In the genomic region with DNA sequence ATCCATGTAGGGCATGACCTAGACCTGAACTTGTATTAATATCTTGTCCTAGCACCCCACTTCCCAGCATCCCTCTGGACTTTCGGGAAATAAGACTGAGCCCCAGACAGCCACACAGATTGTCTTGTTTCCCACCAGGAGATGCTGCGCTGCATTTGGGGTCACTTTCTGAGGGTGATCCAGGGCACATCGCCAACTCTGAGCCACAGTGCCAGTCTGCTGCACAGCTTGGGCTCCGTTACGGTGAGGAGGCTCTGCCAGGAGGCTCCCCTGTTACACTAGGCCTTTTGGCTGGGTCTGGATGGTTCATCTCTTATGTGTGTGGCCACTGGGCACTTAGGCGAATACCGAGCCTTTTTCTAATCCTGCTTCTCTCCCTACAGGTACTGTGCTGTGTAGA, we compare ENCODE assay signal across 12 mouse cellular contexts.
"Had no signal": no experiment of that assay in that cellular context is flagged by ENCODE, and none has a peak within 500 bp of the region (broad histone marks: within the 10 kb centered on the region; RNA-seq: fewer than 3 reads in every experiment).

No protein-coding gene starts in this region.

- H3K9me3 ChIP-seq: limb, embryonic 15.5 days; liver, embryonic 12.5 days; midbrain, embryonic 13.5 days had no signal

- H3K9ac ChIP-seq: limb, embryonic 15.5 days; liver, embryonic 12.5 days; lung, embryonic 14.5 days; midbrain, embryonic 13.5 days had no signal

- H3K27me3 ChIP-seq: limb, embryonic 15.5 days; liver, embryonic 12.5 days; midbrain, embryonic 13.5 days had no signal

- ATAC-seq: liver, embryonic 12.5 days; midbrain, embryonic 13.5 days had no signal

- DNase-seq: kidney, adult 8-10 months; kidney, postnatal 10 days; kidney, postnatal 4 days; lung, embryonic 14.5 days; lung, postnatal 14 days; right cerebral cortex, postnatal 25 days; thymus, adult 18-20 months; thymus, postnatal 14 days had no signal

- H3K4me2 ChIP-seq: limb, embryonic 15.5 days; liver, embryonic 12.5 days; lung, embryonic 14.5 days; midbrain, embryonic 13.5 days had no signal

- H3K27ac ChIP-seq: limb, embryonic 15.5 days; liver, embryonic 12.5 days; midbrain, embryonic 13.5 days; stomach, postnatal 0 days had no signal

- H3K4me3 ChIP-seq: limb, embryonic 15.5 days; liver, embryonic 12.5 days; midbrain, embryonic 13.5 days had no signal
